Mouse (Mus musculus): Measurements from ENCODE around the gene Zdhhc22.
A peak's percentile ranks its signal among the peaks of the same experiment; 100 is the strongest.

Gene Zdhhc22

GRCm38 (mm10) chr12:86994776-86995175, 4.5 kb upstream of the Zdhhc22 start:
- no peak for DNase-seq

GRCm38 (mm10) chr12:86994166-86994565, 3.9 kb upstream of the Zdhhc22 start:
- DNase-seq, result no peak

GRCm38 (mm10) chr12:86990755-86991110, 503 bp upstream of the Zdhhc22 start:
- no peak for DNase-seq

- DNase-seq, result no peak
Measured at GRCm38 (mm10) chr12:86989378-86989777, 852 bp downstream of the Zdhhc22 start.

- no peak for DNase-seq
Measured at GRCm38 (mm10) chr12:86988227-86988626, 2.0 kb downstream of the Zdhhc22 start.

GRCm38 (mm10) chr12:86986562-86986961, 3.7 kb downstream of the Zdhhc22 start:
- DNase-seq, result no peak

GRCm38 (mm10) chr12:86984194-86984555, 6.1 kb downstream of the Zdhhc22 start:
- no peak for DNase-seq

GRCm38 (mm10) chr12:86983470-86984193, 6.6 kb downstream of the Zdhhc22 start:
- no peak for DNase-seq

GRCm38 (mm10) chr12:86981180-86981579, 9.1 kb downstream of the Zdhhc22 start:
- peak; percentile 75 for DNase-seq

GRCm38 (mm10) chr12:86977833-86978232, 12.4 kb downstream of the Zdhhc22 start:
- DNase-seq, result no peak

GRCm38 (mm10) chr12:86976511-86977168, 13.6 kb downstream of the Zdhhc22 start:
- peak; percentile 68 for DNase-seq

GRCm38 (mm10) chr12:86975761-86976160, 14.5 kb downstream of the Zdhhc22 start:
- no peak for DNase-seq

GRCm38 (mm10) chr12:86974387-86975288, 15.6 kb downstream of the Zdhhc22 start:
- DNase-seq, result peak; percentile 92

- peak; percentile 68 for DNase-seq
Measured at GRCm38 (mm10) chr12:86973706-86974105, 16.5 kb downstream of the Zdhhc22 start.

- peak; percentile 98 for DNase-seq
Measured at GRCm38 (mm10) chr12:86973216-86973615, 17.0 kb downstream of the Zdhhc22 start.

- no peak for DNase-seq
Measured at GRCm38 (mm10) chr12:86971089-86971488, 19.1 kb downstream of the Zdhhc22 start.

- no peak for DNase-seq
Measured at GRCm38 (mm10) chr12:86969220-86969601, 21.0 kb downstream of the Zdhhc22 start.

- peak; percentile 13 for DNase-seq
Measured at GRCm38 (mm10) chr12:86968468-86969219, 21.6 kb downstream of the Zdhhc22 start.

GRCm38 (mm10) chr12:86965237-86965799, 24.9 kb downstream of the Zdhhc22 start:
- peak; percentile 48 for DNase-seq

GRCm38 (mm10) chr12:86964278-86965057, 25.8 kb downstream of the Zdhhc22 start:
- DNase-seq, result peak; percentile 92

GRCm38 (mm10) chr12:86961589-86962344, 28.5 kb downstream of the Zdhhc22 start:
- DNase-seq, result peak; percentile 73

All from cerebellum, adult 9-10 months (tissue).